Mouse (Mus musculus): ENCODE measurements around the gene Rarg.
"Not testable (repeated sequence)": the region's sequence is repeated elsewhere in the genome, so short reads cannot be mapped to it uniquely, and the experiment has no call there.

Gene Rarg

GRCm38 (mm10) chr15:102238543-102239259 lies 18.6 kb downstream of the Rarg start:
- no peak for DNase-seq (ENCODE audit: low spot score)

- no peak for DNase-seq (ENCODE audit: low spot score)
Measured at GRCm38 (mm10) chr15:102235371-102236027, 21.8 kb downstream of the Rarg start.

GRCm38 (mm10) chr15:102233896-102234295 lies 23.4 kb downstream of the Rarg start:
- DNase-seq (ENCODE audit: low spot score), result no peak

GRCm38 (mm10) chr15:102232764-102233163 lies 24.6 kb downstream of the Rarg start:
- no peak for DNase-seq (ENCODE audit: low spot score)

GRCm38 (mm10) chr15:102231748-102232147 lies 25.6 kb downstream of the Rarg start, which contains the start of gene Itgb7:
Gene Itgb7, minus strand, starts transcription at chr15:102231944.
- no peak for DNase-seq (ENCODE audit: low spot score)

- DNase-seq (ENCODE audit: low spot score), result no peak
Measured at GRCm38 (mm10) chr15:102230408-102231321, 26.7 kb downstream of the Rarg start.

- DNase-seq (ENCODE audit: low spot score), result not testable (repeated sequence)
Measured at GRCm38 (mm10) chr15:102225619-102226018, 31.7 kb downstream of the Rarg start.

GRCm38 (mm10) chr15:102224992-102225617 lies 32.2 kb downstream of the Rarg start:
- DNase-seq (ENCODE audit: low spot score), result no peak

- no peak for DNase-seq (ENCODE audit: low spot score)
Measured at GRCm38 (mm10) chr15:102224186-102224991, 32.9 kb downstream of the Rarg start.

GRCm38 (mm10) chr15:102222386-102222785 lies 34.9 kb downstream of the Rarg start:
- DNase-seq (ENCODE audit: low spot score), result no peak

GRCm38 (mm10) chr15:102217325-102217724 lies 40.0 kb downstream of the Rarg start:
- no peak for DNase-seq (ENCODE audit: low spot score)

GRCm38 (mm10) chr15:102216459-102217228 lies 40.7 kb downstream of the Rarg start:
- no peak for DNase-seq (ENCODE audit: low spot score)

GRCm38 (mm10) chr15:102215624-102216023 lies 41.7 kb downstream of the Rarg start:
- DNase-seq (ENCODE audit: low spot score), result no peak

GRCm38 (mm10) chr15:102214132-102214531 lies 43.2 kb downstream of the Rarg start:
- DNase-seq (ENCODE audit: low spot score), result no peak

- DNase-seq (ENCODE audit: low spot score), result no peak
Measured at GRCm38 (mm10) chr15:102211895-102212294, 45.4 kb downstream of the Rarg start.

- no peak for DNase-seq (ENCODE audit: low spot score)
Measured at GRCm38 (mm10) chr15:102210816-102211215, 46.5 kb downstream of the Rarg start.

GRCm38 (mm10) chr15:102209114-102209513 lies 48.2 kb downstream of the Rarg start:
- DNase-seq (ENCODE audit: low spot score), result no peak

- no peak for DNase-seq (ENCODE audit: low spot score)
Measured at GRCm38 (mm10) chr15:102208092-102208561, 49.2 kb downstream of the Rarg start.

GRCm38 (mm10) chr15:102207351-102207750 lies 50.0 kb downstream of the Rarg start:
- no peak for DNase-seq (ENCODE audit: low spot score)

- no peak for DNase-seq (ENCODE audit: low spot score)
Measured at GRCm38 (mm10) chr15:102205779-102206178, 51.5 kb downstream of the Rarg start.
